Mouse (Mus musculus): ENCODE measurements around the gene Ccdc177.

DNA sequence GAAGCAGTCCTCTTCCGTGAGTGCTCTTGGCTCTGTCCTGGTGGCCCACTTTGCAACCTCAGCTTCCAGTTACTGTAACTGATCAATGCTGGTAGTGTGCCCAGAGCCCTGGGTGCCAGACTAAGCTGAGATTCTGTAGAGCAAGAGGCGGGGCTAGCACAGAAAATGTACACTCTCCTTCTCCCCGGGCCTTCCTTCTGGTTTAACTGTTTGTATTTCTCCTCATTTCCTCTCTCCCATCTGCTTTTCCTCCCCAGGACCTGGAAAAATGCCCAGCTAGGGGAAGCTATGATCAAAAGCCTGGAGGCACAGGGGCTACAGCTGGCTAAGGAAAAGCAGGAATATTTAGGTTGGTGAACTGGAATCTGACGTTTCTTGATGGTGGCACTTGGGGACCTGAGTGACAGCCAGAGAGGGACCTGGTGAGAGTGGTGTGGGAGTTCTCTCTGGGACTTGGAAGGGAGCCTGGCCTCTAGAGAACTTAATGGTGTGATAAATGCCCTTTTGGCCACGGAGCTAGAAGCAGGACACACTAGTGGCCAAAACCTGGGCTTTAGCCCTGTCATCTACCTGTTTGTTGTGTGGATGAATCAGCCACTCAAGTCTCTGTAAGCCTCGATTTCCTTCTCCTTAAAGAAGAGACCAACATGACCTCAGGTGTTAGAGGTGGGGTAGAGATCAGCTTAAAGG, 53.4 kb downstream of the Ccdc177 start:
- TF ChIP-seq CTCF (IDR thresholded peaks at IDR 0.05; ENCODE audit: low read depth, low read length): no peak
- TF ChIP-seq TAL1 (conservative IDR thresholded peaks at IDR 0.05; ENCODE audit: low read depth, low read length): no peak
- TF ChIP-seq GATA1 (IDR thresholded peaks at IDR 0.05; ENCODE audit: borderline replicate concordance, low read length): no peak
